Mouse (Mus musculus) embryo, embryonic 10.5 days (tissue): ENCODE measurements at regions not wholly inside any gene's neighbourhood (a gene's known extent, or its start where the extent isn't known, plus 50 kb on each side); places are given as distances from the start of the nearest gene placed in this dataset.

Experiments
- DNase-seq: peaks from one replicate; pipeline ENCODE4 v3.0.0-alpha.2; 2015; ENCODE audit warnings: low spot score

DNA sequence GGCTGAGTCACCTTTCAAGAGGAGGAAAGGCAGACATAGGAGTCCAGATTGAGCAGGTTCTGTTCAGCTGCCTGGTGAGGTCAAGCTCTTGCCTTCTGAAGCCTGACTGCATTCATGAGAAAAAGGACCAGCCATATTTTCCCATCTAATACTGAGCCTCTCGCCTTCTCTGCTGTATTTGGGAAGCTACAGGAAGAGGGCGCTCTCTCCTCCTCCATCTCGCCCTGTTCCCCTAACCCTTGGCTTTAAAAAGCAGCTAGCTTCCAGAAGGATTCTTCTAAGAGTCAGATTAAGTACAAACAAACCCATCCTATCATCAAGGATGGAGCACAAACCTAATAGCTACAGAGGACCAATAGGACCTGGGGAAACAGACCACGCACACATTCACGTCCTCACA, 98.3 kb downstream of the Foxb1 start:
- peak; percentile 71 for DNase-seq

- DNase-seq: no peak
These were observed 102.5 kb downstream of the Foxb1 start for GRCm38 (mm10) chr9:69658276-69658675.

GRCm38 (mm10) chr9:69656053-69656452, 104.7 kb downstream of the Foxb1 start:
- no peak for DNase-seq

DNA sequence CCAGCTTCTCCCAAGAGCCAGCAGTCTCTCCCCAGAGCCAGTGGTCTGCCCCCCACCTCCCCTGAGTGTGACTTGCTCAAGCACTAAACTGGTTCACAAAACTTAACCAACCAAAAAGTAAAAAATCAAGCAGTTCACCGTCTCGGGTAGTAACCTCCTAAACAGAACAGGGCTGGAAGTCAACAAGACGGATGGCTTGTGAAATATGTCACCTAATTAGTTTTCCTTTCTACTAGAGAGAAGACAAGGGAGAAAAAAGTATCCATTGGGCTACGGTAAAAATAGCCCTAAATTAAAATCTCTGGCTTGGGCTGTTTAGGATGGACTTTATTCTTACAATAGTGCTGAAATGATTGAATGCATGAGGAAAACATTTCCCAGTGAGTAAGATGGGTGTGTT, 108.6 kb downstream of the Foxb1 start:
- DNase-seq: no peak

- DNase-seq: no peak
These were observed 109.1 kb downstream of the Foxb1 start for GRCm38 (mm10) chr9:69651608-69652007.

- no peak for DNase-seq
These were observed 118.1 kb downstream of the Foxb1 start for GRCm38 (mm10) chr9:69642591-69642990.

DNA sequence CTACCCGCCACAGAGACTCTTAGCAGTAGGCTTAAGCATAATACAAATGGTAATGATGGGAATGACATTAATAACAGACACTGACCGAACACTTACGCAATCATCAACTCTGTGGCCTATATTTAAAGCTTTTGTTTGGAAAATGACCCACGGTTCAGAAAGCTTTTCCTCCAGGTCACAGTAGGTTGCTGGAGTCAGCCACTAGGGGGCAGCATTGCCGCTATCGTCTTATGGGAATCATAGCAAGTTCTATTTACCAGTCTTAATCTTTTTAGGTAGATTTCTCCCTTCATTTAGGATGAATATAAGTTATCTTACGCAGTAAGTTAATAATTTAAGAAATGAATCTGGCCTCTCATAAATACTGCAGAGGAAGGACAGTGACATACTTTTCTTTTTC, 137.4 kb downstream of the Foxb1 start:
- DNase-seq: peak; percentile 90

GRCm38 (mm10) chr9:69621006-69621405, 139.7 kb downstream of the Foxb1 start:
- peak; percentile 35 for DNase-seq

- no peak for DNase-seq
These were observed 143.4 kb downstream of the Foxb1 start for GRCm38 (mm10) chr9:69617328-69617727.

DNA sequence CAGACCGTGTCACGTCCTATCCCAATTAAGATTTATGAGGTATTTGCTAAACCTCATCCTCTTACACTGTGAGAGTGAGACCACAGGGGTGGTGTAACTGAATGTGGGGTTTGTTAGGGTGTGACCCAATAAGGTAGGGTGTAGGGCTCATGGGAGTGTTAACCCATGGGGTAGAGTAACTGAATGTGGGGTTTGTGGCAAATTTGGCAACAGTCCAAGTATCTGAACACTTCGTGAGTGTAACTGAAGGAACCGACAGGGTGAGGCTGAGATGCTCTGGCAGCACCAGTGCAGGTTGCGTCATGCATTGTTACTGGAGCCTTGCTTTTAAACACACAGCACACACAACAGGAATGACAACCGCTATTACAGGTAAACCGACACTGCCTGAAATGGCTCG, 144.1 kb downstream of the Anxa2 start:
- no peak for DNase-seq

DNA sequence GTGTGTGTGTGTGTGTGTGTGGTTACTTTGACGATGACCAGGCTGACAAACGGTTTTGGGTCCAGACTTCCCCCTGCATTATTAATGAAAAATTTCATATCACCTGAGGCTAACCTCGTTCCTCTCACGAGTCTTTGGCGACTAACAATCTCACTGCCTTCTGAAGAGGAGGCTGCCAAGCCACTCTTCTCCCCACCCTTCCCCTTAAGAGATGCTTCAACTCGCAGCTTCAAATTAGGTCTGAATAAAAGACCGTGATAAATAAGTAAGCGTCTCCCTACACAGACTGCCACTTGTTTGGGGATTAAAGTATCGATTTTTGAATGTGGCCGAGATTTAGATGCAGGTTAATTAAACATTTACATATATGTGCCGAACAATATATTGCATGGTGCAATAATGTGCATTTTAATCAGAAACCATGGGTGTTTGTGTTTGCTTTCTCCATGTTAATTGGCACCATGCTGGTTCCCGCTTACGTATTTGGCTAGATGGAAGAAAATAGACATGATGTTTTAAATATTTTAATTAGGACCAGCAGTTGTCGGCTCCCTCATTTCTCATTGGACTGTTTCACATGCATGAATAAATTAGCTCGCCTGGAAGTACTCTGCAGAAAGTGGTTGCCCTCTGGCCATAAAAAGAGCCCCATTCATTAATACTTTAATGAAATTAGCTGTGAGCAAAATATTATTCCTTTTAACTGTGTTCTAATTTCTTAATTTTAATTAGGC, 139.1 kb downstream of the Anxa2 start:
- DNase-seq: no peak

DNA sequence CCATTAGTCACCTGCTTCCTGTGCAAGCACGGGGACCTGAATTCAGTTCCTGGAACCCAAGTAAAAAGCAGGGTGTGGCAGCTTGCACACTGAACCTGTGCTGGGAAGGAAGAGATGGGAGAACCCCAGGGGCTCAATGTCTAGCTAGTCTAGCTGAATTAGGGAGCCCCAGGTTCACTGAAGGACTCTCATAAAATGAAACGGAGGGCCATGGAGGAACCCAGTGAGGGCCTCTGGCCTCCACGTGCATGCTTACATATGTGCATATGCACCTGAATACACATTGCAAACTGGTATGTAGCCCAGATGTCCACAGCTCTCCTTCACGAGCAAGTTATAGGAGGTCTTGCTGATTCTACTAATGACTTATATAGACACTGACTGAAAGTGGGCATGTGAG, 135.4 kb downstream of the Anxa2 start:
- no peak for DNase-seq

DNA sequence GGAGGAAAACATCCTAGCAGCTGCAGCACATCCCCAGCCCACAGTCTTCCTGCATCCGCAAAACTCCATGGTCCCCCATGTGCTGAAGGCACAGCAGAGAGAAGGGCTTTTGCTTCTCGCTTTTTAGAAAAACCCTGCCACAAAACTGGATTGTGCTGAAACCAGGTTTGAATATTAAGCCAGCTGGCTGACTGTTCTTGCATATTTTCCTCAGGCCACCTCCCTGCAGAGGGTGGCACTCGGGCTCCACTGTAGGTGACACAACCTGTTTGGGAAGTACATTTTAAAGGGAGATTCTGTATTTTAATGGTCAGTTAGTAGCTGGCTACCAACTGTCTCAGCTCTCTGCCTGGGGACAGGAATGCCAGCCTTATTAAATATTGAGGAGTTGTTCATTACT, 133.7 kb downstream of the Anxa2 start:
- no peak for DNase-seq

DNA sequence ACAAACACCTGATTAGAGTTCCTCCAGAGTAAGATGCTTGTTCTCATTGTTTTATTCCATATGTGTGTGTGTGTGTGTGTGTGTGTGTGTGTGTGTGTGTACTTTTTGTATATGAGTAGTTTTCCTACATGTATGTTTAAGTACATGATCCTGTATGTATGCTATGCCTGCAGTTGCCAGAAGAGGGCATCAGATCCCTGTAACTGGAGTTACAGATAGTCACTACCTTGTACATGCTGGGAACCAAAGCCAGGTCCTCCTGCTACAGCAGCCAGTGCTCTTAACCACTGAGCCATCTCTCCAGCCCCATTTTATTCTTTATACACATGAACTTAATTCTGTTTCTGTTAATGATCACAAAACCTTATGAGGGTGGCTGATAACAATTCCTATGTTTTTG, 127.8 kb downstream of the Anxa2 start:
- DNase-seq: no peak

- DNase-seq: no peak
These were observed 124.4 kb downstream of the Anxa2 start for GRCm38 (mm10) chr9:69577661-69578405.

GRCm38 (mm10) chr9:69575386-69575785, 122.0 kb downstream of the Anxa2 start:
- peak; percentile 28 for DNase-seq

DNA sequence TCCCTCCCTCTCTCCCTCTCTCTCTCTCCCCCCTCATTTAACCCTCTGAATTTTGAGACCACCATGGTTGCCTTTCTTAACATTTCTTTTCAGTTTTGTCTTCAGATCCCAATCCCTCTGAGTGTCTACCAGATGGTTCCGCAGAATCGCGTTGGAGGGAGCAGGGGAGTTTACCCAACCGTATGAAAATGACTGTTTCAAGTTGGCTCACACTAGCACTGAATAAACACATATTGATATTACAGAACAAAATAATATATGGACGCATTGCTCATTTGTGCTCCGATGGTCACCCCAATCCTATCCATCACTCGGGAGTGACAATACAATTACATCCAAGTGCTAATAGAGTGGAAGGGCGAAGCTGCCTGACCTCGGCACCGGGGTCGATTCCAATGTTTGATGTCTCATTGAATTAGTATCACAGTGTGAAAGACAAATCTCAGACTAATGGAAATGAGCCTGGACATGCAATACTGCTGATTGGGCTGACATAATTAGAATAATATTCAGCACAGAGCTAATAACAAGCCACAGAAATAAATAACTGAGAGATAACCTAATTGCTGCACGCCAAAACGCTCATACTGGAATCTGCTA, 115.3 kb downstream of the Anxa2 start:
- DNase-seq: peak; percentile 50

DNA sequence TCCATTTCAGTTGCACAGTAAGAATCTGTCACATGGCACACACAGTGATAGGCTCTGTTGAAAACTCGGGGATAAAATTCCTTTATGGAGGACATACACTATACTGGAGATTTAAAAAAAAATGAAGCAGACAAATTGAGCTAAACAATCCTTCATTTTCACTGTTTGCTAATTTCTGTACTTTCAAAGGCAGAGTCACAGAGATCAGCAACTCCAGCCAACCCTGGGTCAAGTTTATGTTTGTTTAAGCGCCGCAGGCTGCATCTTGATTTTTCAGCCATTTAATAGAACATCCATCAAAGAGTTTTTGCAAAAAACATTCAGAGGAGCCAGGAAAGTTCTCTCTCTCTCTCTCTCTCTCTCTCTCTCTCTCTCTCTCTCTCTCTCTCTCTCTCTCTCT, 114.8 kb downstream of the Anxa2 start:
- no peak for DNase-seq

GRCm38 (mm10) chr9:69566996-69567395, 113.6 kb downstream of the Anxa2 start:
- no peak for DNase-seq

DNA sequence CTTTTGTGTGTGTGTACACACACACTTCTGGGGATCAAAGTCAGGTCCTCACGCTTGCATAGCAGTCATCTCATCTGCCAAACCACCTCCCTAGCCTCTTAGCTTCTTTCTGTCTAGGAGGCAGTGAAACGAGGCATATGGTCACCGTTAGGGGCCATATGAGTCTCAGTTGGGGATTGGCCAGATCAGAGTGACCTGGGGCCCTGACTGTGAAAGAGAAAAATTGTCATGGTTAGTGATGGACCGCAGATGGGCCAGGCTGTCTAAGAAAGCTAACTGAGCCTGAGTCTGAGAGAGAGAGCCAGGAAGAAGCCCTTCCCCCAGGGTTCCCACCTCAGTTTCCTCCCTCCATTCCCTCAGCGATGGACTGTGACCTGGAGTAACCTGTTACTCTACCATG, 89.8 kb downstream of the Anxa2 start:
- DNase-seq: peak; percentile 5
